Mouse (Mus musculus): ENCODE measurements around the gene B3gnt2.

The B3gnt2 gene

GRCm38 (mm10) chr11:22723096-22723495 is 137.7 kb downstream of the B3gnt2 start:
- DNase-seq (ENCODE audit: low spot score): no peak

GRCm38 (mm10) chr11:22720096-22720495 is 140.7 kb downstream of the B3gnt2 start:
- DNase-seq (ENCODE audit: low spot score): no peak

GRCm38 (mm10) chr11:22719570-22719969 is 141.2 kb downstream of the B3gnt2 start:
- no peak for DNase-seq (ENCODE audit: low spot score)

- DNase-seq (ENCODE audit: low spot score): no peak
These were observed 142.7 kb downstream of the B3gnt2 start for GRCm38 (mm10) chr11:22718036-22718435.

GRCm38 (mm10) chr11:22711327-22711726 is 149.4 kb downstream of the B3gnt2 start:
- no peak for DNase-seq (ENCODE audit: low spot score)

- DNase-seq (ENCODE audit: low spot score): no peak
These were observed 150.2 kb downstream of the B3gnt2 start for GRCm38 (mm10) chr11:22710596-22710995.
